Mouse (Mus musculus): Measurements from ENCODE around the gene Pias1.
"Not testable (repeated sequence)": the region's sequence is repeated elsewhere in the genome, so short reads cannot be mapped to it uniquely, and the experiment has no call there.

Gene Pias1

DNA sequence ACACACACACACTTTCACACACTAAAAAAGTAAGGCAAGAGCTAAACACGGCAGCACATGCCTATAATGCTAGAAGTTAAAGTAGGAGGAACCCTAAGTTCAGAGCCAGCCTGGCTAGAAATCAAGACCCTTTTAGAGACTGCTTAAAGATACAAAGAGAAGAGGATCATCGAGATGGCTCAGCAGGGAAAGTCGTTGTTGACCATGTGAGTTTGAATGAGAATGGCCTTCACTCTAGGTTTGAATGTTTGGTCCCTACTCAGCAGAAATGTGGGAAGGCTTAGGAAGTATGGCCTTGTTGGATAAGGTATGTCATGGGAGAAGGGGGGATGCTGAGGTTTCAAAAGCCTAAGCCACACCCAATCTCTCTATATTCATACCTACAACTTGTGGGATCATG lies 46.8 kb downstream of the Pias1 start:
- DNase-seq (ENCODE audit: low spot score) = no peak

DNA sequence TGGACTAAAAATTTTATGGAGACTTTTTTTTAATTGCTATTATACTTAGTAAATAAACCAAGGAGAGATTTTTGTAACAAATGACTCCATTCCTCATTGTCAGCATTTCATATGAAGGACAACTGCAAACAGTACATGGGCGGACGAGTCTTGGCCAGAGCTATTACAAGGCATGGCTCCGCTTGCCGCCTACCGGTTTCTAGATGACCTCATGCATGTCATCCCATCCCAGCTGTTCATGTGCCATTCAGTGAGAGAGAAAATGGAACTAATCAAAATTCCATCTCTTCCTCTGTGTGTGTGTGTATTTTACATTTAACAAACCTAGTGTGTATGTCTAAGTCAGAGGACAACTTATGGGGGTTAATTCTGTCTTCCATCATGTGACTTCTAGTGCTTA lies 51.9 kb downstream of the Pias1 start:
- no peak for DNase-seq (ENCODE audit: low spot score)

DNA sequence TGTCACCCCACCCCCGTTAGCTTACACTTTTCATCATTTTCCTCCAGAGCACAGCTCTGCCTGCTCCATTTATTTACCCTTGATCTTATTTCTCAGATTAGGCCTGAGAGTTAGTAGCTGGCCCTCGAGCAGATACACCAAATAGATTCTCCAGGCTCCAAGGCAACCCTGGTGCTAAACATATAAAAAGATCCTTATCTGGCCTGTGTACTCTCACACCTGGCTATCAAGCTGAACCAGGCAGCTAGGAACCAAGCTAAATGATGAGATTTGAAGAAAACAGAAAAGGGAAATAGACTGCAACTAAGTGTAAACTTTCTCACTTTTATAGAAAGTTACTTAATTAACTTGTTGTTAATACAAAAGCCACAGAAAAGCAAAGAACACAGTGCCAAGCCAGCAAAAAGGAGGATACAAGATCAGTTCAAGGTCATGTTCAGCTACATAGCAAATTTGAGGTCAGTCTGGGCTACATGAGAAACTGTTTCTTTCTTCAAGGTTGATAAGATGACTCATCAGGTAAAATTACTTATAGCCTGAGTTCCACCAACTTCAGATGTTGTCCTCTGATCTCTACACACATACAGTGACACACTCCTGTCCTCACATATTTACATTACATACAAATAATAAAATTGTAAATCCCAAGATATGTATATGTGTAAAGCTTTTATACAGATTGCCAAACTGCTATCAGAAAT lies 52.9 kb downstream of the Pias1 start:
- no peak for DNase-seq (ENCODE audit: low spot score)

DNA sequence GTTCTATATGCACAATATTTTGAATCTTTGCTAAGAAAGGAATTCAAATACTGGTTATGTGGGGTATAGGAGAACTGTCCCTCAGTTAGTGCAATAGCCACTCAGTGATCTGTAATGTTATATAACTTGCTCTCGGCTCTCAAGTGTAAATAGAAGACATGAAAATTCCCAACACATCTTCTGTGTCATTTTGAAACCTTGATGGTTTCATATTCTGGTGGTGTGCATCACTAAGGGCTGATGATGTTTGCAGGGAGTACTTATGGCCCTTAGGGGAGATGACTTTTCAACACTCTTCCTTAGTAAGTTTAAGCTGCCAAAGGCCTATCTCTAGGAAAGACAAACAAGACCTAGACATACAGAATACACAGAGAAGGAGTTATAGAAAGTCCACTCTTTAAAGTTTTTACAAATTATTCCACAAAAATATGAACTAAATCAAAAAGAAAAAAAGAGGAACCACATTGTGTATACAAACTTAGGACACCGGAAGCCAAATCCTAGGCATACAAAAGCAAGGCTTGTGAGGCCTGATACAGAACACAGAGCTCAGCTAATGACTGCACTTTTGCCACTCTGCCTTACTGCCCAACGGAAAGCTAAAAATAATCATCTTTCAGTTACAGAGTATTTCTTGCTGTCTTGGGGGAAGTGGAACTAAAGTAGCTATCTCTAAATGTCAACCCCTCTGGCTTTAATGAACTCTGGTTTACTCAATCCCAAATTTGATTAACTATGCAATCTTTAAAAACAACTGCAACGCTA lies 55.0 kb downstream of the Pias1 start:
- DNase-seq (ENCODE audit: low spot score) = no peak

DNA sequence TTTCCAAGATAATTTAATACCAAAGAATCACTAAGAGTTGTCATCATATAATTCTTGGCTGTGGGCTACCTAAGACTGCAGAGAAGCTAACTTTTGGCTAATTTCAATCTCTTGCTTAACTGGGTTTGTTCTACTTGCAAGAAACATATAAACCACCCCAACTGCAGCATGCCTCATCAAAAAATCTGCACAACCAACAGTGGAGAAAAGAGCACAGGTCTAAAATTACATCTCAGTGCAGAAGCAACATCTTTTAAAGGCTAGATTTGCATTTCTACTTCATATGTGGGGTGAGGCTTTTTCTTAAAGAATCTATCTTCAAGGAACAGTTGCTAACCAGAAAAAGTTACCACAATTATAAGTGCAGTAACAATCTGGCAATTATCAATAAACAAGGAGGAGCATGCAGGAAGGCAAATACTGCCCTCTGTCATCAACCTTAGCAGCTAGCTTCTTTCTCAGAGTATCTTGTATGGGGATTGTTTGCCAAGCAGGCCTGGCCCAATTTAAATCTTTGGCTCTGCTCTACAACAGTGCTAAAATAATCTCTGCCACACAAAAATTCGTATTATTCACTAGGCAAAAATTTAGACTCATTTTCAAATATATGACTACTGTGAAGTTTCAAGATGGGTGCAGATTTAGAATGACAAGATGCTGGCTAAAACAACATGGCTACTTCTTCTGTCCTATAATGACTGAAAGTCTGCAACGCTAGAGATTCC lies 62.7 kb downstream of the Pias1 start:
- DNase-seq (ENCODE audit: low spot score) = no peak

DNA sequence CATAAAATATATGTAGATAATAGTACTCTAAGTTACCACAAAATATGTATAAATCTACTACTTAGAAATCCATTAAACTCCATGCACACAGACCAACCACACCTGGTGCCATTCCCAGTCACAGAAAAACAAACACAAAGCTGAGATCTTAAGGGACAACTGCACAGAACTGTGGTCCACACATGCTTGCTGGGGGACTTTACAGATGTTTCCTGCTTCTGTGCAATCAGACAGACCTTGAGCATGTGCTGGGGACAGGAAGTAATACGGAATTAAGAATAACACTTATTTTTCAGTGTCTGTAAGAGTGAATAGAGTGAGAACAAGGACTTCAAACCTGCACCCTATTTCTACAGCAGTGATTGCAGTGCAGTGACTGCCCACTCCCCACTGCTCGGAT lies 66.8 kb downstream of the Pias1 start:
- DNase-seq (ENCODE audit: low spot score) = no peak

DNA sequence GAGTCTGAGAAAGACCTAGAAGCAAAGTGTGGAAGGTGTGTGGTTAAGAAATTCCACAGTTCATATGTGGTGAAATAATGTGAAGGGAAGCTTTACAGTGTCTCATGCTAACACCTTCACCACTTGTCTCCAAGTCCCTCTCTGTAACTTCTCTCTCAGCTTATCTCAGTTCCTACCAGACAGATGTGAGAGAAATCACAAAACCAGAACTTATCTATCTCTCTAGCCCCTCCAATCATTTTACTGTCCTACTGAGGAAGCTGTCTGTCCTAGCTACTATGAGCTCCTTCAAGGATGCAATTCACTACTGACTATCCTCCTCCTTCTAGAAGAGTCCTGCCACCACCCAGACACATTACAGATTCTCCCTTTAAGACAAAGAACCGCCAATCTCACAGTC lies 70.7 kb downstream of the Pias1 start:
- no peak for DNase-seq (ENCODE audit: low spot score)

DNA sequence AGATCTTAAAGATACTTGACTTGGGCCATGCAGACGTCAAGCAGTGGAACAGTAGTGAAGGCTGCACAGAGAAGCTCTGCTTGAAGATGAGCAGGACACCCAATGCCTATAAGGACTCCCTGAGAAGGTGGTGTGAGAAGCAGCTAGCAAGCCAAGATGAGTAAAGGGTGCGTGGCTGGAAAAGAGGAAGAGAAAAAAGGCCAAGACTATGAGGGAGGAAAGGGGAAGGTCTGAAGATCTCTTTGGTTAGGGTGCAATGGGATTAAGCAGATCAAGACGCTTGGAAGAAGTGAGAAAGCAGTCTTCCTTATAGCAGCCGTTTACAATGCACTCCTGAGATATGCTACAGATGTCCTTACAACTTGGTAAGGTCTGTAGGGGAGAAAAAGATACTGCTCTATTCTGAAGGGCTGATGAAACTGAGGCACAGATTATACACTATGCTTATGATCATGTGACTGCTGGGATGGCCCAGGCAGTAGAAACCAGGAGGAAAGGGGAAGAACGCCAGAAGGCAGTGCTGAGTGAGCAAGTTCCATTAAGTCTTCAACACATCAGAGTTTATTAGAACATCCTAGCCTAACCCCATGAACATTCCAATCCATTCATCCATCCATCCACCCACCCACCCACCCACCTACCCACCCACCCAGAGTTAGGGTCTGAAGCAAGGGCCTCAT lies 74.2 kb downstream of the Pias1 start:
- DNase-seq (ENCODE audit: low spot score) = no peak

DNA sequence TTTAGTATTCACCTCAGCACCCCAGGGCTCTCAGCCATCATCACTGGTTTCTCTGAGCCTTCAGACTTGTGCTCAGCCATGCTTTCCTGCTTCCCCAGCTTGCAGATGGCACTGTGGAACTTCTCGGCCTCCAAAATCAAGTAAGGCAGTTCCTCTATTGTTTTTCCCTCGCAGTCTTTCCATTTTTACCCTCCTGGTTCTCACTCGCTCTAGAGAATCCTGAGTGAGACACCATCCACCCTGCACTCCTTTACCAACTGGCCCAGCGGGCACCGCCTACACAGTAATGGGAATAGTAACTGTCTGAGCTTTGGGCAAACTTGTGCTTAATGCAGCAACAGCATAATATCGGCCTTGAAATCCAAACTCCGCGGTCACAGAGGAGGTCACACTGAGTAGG lies 82.7 kb downstream of the Pias1 start:
- DNase-seq (ENCODE audit: low spot score) = no peak

DNA sequence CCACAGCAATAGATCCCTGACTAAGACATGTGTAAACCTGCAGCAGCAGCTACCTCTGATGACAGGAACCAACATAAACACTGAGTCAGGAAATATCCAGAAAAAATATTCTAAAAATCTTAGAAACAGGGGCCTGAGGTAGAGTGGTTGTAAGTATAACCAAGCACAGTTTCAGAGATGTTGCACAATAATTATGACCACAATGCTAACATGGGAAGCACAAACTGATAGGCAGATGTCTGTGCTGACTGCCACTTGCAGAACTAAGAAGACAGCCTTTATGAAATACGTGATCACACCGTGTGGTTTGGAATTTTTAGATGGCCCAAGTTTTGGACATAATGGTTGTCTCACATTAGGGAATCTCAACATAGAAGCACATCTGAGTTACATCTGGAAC lies 83.9 kb downstream of the Pias1 start:
- no peak for DNase-seq (ENCODE audit: low spot score)

DNA sequence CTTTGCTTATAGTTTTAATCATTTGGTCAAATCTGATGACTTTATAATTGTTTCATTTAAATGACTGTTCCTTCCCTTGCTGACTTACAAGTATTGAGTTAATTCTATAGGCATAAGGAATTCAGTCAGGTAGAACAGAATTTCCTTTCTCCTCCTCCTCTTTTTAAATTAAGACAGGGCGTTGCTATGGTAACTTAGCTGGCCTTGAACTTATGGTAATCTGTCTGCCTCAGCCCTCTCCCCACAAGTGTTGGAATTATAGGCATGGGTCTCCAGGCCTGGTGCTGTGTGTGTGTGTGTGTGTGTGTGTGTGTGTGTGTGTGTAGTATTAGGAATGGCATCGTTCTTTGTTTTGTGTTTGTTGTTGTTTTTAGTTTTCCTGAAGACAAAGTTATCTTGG lies 86.0 kb downstream of the Pias1 start:
- no peak for DNase-seq (ENCODE audit: low spot score)

DNA sequence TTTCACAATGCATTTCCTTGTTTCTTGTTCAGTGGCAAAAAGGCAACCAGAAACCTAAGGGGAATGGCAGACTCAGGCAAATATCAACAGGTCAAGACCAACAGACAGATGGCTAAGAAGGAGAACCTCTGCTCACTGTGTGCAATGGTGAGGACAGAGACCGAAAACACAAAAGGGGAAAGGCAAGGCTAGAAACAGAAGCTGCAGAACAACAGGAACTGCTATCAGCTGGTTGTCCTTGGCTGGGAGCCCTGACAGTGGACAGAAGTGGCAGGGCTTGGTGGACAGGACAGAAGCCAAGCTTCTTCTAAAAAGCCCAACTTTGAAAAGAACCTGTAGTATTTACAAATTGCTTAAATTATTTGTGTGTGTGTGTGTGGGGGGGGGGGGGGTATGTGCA lies 93.2 kb downstream of the Pias1 start:
- DNase-seq (ENCODE audit: low spot score) = peak; percentile 52

DNA sequence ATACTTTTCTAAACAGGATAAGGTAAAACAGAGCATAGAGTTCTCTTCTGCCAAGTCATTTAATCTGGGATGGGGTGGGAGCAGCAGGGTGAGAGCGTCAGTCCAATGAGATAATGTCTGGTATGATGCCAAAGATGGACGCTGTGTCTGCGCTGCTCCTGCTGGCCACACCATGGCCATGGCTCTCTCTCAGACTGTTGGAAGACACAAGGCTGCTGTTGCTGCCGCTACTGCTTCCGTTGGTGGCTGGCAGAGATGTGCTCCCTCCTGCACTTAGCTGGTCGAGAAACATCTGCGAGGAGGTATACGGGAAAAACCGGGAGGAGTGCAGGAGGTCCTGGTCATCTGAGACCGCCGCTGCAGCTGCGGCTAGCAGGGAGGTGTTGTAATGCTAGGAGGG lies 105.9 kb downstream of the Pias1 start:
- peak; percentile 44 for DNase-seq (ENCODE audit: low spot score)

DNA sequence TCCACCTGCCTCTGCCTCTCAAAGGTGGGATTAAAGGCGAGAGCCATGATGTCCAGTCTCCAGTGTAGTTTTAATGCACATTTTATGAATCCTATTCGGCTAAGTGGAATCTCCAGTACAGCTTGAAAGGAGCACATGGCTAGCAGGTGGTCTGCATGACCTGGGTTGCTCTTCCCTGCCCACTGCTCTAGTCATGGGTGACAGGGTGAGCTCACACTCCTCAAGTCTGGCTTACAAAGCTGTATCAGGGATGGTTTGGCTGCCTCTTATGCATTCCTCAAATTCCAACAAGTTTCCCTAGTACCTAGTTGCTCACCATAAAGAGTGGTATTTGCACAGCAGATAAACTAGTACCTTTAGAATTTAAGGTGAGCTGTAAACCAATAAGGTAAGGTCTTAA lies 109.9 kb downstream of the Pias1 start:
- DNase-seq (ENCODE audit: low spot score) = no peak

DNA sequence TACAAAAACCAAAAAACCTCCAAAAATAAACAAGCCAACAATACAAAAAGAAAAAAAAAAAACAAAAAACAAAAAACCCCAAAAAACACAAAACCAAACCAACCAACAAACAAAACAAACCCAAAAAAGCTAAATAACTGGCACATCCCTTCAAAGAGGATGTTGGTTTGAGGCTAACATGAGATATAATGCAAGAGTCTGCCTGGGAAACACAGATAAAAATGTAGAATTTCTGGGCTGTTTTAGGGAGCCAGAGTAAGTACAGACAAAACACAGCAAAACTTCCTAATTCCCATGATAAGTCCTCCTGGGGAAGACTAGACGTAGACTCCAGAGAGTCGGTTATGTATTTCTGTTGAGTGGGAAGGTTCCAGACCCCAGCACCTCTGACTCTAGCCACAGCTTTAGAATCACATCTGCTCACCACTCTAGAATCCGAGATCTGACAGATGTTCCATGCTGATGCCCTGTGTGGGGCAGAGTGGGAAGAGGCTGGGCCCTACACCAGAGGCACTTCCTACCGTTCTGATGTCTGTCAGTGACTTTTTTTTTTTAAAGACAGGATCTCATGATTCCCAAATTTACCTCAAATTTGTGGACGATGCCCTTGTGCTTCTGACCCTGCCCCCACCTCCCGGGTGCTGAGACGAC lies 110.6 kb downstream of the Pias1 start:
- no peak for DNase-seq (ENCODE audit: low spot score)

DNA sequence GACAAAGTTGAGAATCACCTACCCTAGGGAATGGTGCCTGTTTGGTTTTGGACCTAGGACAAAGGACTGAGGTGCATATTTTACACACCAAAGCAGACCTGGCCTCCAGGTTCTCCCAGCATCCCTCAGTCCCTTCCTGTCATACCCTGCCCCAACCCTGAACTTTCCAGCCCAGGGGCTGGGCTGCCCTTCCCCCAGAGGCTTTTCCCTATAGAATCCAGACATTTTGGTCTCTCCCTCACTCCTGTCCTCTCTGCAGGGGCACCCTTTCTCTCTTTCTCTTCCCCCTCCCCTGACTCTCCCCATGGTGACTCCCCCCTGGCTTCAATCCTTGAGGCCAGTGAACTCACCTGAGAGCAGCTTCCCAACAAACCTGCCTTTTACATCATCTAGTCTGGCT lies 117.0 kb downstream of the Pias1 start:
- no peak for DNase-seq (ENCODE audit: low spot score)

DNA sequence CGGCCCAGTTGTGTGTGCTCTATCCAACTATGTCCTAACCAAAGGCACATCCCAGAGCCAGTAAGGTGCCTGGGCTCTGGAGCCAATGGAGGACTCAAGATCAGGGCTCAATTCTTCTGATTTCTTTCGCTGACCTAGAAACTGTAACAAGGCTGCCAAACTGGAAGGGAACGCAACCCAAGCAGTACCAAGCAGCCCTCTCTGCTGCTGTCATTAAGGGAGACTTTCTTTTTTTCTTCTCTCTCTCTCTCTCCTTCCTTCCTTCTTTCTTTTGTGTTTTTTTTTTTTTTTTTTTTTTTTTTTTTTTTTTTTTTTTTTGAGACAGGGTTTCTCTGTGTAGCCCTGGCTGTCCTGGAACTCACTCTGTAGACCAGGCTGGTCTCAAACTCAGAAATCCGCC lies 118.5 kb downstream of the Pias1 start:
- not testable (repeated sequence) for DNase-seq (ENCODE audit: low spot score)

DNA sequence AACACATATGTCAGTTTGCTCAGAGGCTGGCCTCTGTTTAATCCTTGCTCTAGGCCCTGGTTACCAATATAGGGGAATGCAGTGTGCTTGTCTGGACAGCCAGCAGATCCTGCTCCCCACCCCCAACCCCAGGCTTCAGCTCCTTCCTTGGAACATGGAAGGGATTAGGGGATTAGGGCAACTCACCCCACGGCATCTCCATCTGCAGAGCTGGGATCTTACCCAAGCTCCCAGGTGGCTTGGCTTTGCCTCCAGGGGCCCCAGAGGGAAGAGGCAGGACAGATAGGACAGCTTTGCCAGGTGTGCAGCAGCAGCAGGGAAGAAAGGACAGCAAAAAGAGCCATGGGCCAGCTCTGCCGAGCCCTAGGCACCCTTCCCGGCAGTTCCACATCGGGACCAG lies 126.9 kb downstream of the Pias1 start:
- DNase-seq (ENCODE audit: low spot score) = no peak

DNA sequence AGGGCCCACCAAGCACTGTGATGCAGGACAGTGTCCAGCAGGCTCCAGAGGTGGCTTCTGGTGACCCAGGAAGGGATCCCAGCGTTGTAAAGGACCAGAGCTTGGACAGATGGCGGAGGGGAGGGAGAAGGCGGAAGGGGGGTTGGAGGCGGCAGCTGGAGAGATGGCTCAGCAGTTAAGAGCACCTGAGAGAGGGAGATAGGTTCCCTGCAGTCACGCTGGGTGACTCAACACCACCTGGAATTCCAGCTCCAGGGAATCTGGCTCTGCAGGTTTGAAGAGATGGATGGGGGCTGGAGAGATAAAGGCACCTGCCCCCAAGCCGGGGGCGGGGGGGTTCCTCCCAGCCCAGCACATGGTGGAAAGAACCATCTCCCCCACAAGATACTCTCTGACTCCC lies 127.6 kb downstream of the Pias1 start:
- DNase-seq (ENCODE audit: low spot score) = not testable (repeated sequence)

DNA sequence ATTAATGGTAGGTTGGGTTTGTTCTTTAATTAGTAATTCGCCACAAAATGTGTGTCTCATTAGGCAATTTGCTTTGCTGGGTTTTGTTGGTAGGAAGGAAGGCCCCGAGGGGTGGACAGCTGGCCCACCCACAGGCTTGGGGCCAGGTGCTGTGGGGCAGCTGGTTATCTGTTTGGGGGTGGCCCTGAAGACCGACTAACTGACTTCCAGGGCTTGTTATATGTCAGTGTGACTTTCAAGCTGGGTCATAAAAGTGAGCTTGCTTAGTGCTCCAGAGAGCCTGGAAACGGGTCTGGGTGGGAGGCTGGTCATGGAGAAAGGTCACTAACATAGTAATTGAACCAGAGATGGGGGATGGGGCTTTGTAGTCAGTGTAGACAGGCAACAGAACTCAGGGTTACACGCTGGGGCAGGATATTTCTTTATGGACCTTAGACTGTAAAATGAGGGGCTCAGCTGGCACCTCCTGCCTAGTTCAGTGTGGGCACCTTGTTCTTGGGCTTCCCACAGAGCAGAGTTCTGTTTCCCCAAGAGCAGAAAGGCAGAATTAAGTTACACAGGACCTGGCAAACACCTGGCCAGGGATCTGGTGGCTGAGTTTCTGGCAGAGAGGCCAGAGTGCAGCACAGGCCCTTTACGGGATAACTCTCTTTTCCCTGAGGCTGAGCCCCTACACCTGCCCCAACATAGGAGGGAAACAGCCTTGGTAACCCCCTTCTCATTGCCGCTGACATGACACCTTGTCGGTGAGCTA lies 129.3 kb downstream of the Pias1 start:
- DNase-seq (ENCODE audit: low spot score) = no peak

DNA sequence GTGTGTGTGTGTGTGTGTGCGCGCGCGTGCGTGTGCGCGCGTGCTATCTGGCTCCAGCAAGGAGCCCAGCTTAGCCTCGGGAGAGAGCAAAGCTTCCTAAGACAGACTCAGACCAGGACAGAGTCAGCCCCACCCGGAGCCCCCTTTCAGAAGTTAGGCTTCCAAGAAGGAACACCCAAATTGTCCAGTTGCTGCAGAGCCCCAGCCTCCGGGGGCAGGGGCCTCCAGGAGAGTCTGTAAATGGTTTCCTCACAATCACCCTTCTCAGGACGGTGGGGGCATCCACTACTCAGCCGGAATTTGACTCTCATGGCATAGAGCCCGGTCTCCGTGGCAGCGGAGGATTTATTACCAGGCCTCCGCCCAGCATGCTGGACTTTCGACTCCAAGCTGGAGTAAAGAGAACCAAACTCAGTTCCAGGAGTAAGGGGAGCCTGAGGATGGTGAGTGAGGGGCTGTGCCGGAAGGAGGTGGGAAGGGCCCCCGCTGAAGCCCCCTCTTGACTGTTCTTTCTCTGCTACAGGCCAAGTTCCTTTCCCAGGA lies 129.9 kb downstream of the Pias1 start, which contains the start of gene Calml4:
TSS of gene Calml4 (plus strand) at position 362 of the 543 bp plus-strand sequence.
- DNase-seq (ENCODE audit: low spot score) = peak; percentile 77

All from ovary, postnatal 36 days (tissue).